In the genomic region with DNA sequence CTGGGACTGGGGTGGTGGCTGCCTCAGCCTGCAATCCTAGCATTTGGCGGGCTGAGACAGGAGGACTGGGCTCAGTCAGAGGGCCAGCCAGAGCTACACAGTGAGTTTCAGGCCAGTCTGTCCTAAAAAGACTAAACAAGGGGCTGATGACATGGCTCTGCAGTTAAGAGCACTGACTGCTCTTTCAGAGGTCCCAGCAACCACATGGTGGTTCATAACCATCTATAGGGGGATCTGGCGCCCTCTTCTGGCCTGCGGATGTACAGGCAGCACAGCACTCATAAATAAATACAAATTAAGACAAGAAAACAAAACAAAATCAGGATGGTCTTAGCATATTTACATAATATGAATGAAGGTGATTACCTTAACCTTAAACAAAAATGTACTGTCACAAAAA, we compare ENCODE assay signal across 9 mouse cellular contexts. TPM values are rescaled to one million over a fixed set of nuclear protein-coding genes. Genes with fewer than 3 reads are reported as not detected.
A peak's percentile ranks its signal among the peaks of the same experiment; 100 is the strongest.
DNase-seq lines count a peak whose midpoint lies in the region; ATAC-seq and TF ChIP-seq lines count a peak whose summit lies in the region.
"Had no signal": no experiment of that assay in that cellular context is flagged by ENCODE, and none has a peak within 500 bp of the region (broad histone marks: within the 10 kb centered on the region; RNA-seq: fewer than 3 reads in every experiment).

No protein-coding gene starts in this region.

- H3K4me1 ChIP-seq in kidney, adult 2 months (ENCODE audit: control insufficient read depth, insufficient read depth, low read length): peaks cover 7% of the 10 kb centered on the region; the same call in 1 of the 2 replicates
- H3K4me1 ChIP-seq in liver, embryonic 16.5 days (ENCODE audit: control insufficient read depth, low read depth, low read length): peaks cover 37% of the 10 kb centered on the region
- peaks cover 3% of the 10 kb centered on the region; the same call in 1 of the 2 replicates for H3K4me1 ChIP-seq in neural tube, embryonic 11.5 days (ENCODE audit: control insufficient read depth, insufficient read depth, low read length)
- peaks cover 26% of the 10 kb centered on the region for H3K4me1 ChIP-seq in thymus, adult 2 months (replicated peaks; ENCODE audit: control insufficient read depth, insufficient read depth, low read length)

- H3K4me2 ChIP-seq in liver, embryonic 16.5 days (ENCODE audit: low read depth, low read length): peak overlapping the region; percentile 69
- peak overlapping the region; percentile 61; the same call in 1 of the 2 replicates for H3K4me2 ChIP-seq in neural tube, embryonic 11.5 days (ENCODE audit: low read depth)

- H3K36me3 ChIP-seq in kidney, adult 2 months (ENCODE audit: control insufficient read depth, insufficient read depth, low read length): no peaks in the 10 kb centered on the region
- H3K36me3 ChIP-seq in liver, embryonic 16.5 days (ENCODE audit: control insufficient read depth, insufficient read depth): peaks cover 18% of the 10 kb centered on the region
- H3K36me3 ChIP-seq in neural tube, embryonic 11.5 days (ENCODE audit: control insufficient read depth, insufficient read depth, low read length): peaks cover 7% of the 10 kb centered on the region; the same call in 1 of the 2 replicates
- H3K36me3 ChIP-seq in thymus, adult 2 months (ENCODE audit: control insufficient read depth, insufficient read depth, low read length): peaks cover 26% of the 10 kb centered on the region

- 38% methylated on average over 3 of the region's 3 CpGs for WGBS in kidney, adult 2 months
- 25% methylated on average over 3 of the region's 3 CpGs for WGBS in liver, embryonic 16.5 days (ENCODE audit: insufficient replicate concordance)
- 32% methylated on average over 3 of the region's 3 CpGs for WGBS in neural tube, embryonic 11.5 days
- WGBS in thymus, adult 2 months: 30% methylated on average over 3 of the region's 3 CpGs

- H3K9me3 ChIP-seq in liver, embryonic 16.5 days (replicated peaks; ENCODE audit: control insufficient read depth, low read length): no peaks in the 10 kb centered on the region
- no peaks in the 10 kb centered on the region for H3K9me3 ChIP-seq in neural tube, embryonic 11.5 days (ENCODE audit: control insufficient read depth, low read length)

- H3K4me3 ChIP-seq in kidney, adult 2 months (ENCODE audit: insufficient read depth, low read depth, low read length): no peak overlapping the region
- H3K4me3 ChIP-seq in liver, embryonic 16.5 days (ENCODE audit: low read depth, low read length): peak overlapping the region; percentile 91
- H3K4me3 ChIP-seq in neural tube, embryonic 11.5 days (ENCODE audit: low read depth, low read length): no peak overlapping the region; the same call in 1 of the 2 replicates
- 0 out of 2 replicates have a peak overlapping the region, but pooled peaks have one; percentile 1 for H3K4me3 ChIP-seq in thymus, adult 2 months (ENCODE audit: control insufficient read depth, insufficient read depth, low read length)

- H3K9ac ChIP-seq in liver, embryonic 16.5 days (ENCODE audit: low read depth, low read length): peak overlapping the region; percentile 96
- no peak overlapping the region for H3K9ac ChIP-seq in neural tube, embryonic 11.5 days (ENCODE audit: low read length)

- H3K27me3 ChIP-seq in kidney, adult 2 months (replicated peaks; ENCODE audit: control insufficient read depth, insufficient read depth, low read length): no peaks in the 10 kb centered on the region
- no peaks in the 10 kb centered on the region for H3K27me3 ChIP-seq in liver, embryonic 16.5 days (ENCODE audit: control insufficient read depth, insufficient read depth, low read depth, low read length)
- no peaks in the 10 kb centered on the region for H3K27me3 ChIP-seq in neural tube, embryonic 11.5 days (ENCODE audit: control insufficient read depth, insufficient read depth, low read length)
- H3K27me3 ChIP-seq in thymus, adult 2 months (ENCODE audit: control insufficient read depth, insufficient read depth, low read length): no peaks in the 10 kb centered on the region

- TF ChIP-seq POLR2A in kidney, adult 2 months (IDR thresholded peaks at IDR 0.05; ENCODE audit: low read depth, low read length): no peak
- no peak for TF ChIP-seq POLR2A in thymus, adult 2 months (IDR thresholded peaks at IDR 0.05; ENCODE audit: control insufficient read depth, extremely low read depth, insufficient read depth, low read length, poor library complexity)

- peak; percentile 74 for TF ChIP-seq CTCF in kidney, adult 2 months (conservative IDR thresholded peaks at IDR 0.05; ENCODE audit: insufficient read depth, insufficient read length, low read depth, low read length)
- no peak for TF ChIP-seq CTCF in thymus, adult 2 months (IDR thresholded peaks at IDR 0.05; ENCODE audit: borderline replicate concordance, control insufficient read depth, extremely low read depth, insufficient read depth, low read length, poor library complexity)

- H3K27ac ChIP-seq in kidney, adult 2 months (ENCODE audit: insufficient read depth, low read depth, low read length): no peak overlapping the region
- H3K27ac ChIP-seq in liver, embryonic 16.5 days (ENCODE audit: low read length): no peak overlapping the region
- H3K27ac ChIP-seq in neural tube, embryonic 11.5 days (ENCODE audit: low read depth, low read length): no peak overlapping the region
- H3K27ac ChIP-seq in thymus, adult 2 months (ENCODE audit: control insufficient read depth, insufficient read depth, low read length): no peak overlapping the region

- no peak for ATAC-seq in liver, embryonic 16.5 days (ENCODE audit: low read depth)
- no peak for ATAC-seq in neural tube, embryonic 11.5 days (ENCODE audit: insufficient read depth, low FRiP score, low TSS enrichment)

- peak; percentile 50 for DNase-seq in 3134 (ENCODE audit: extremely low read depth, insufficient read length, low spot score)
- DNase-seq in MN1 (ENCODE audit: low spot score): peak; percentile 82
- peak; percentile 69 to 74 for DNase-seq in cerebellum, postnatal 36 days
- peak; percentile 79 for DNase-seq in gastrocnemius, postnatal 10 days
- DNase-seq in kidney, adult 2 months: peak; percentile 76
- peak; percentile 75 for DNase-seq in neural tube, embryonic 11.5 days (ENCODE audit: low spot score)
- peak; percentile 84 for DNase-seq in thymus, adult 2 months

RNA-seq across cellular contexts. Expression of gene Tmem50a, which starts 1.4 kb away (rescaled TPM):
- 10 to 100 TPM; 49.9 to 55.1 TPM for total RNA-seq in gastrocnemius, postnatal 10 days (2021)
- polyA plus RNA-seq in kidney, adult 2 months (2012; rRNA removed): 90.1 and 115 TPM in 2 replicates
- 79.1 and 82.5 TPM in 2 replicates for polyA plus RNA-seq in liver, embryonic 16.5 days (2015; fragmentation: Nextera tagmentation; extraction: Ambion mirVana)
- polyA plus RNA-seq in neural tube, embryonic 11.5 days (2014; fragmentation: Nextera tagmentation; extraction: Ambion mirVana): 150 and 160 TPM in 2 replicates
- polyA plus RNA-seq in thymus, adult 2 months (2012; rRNA removed): 196 and 226 TPM in 2 replicates

RNA-seq across cellular contexts. Expression of gene Rsrp1, which starts 10.0 kb away (rescaled TPM):
- total RNA-seq in gastrocnemius, postnatal 10 days (2021): 100 to 1,000 TPM in 1 of 2 experiments, 10 to 100 TPM in 1; 91.9 to 142 TPM
- 172 and 319 TPM in 2 replicates for polyA plus RNA-seq in kidney, adult 2 months (2012; rRNA removed)
- polyA plus RNA-seq in liver, embryonic 16.5 days (2015; fragmentation: Nextera tagmentation; extraction: Ambion mirVana): 315 and 330 TPM in 2 replicates
- polyA plus RNA-seq in neural tube, embryonic 11.5 days (2014; fragmentation: Nextera tagmentation; extraction: Ambion mirVana): 340 and 349 TPM in 2 replicates
- 1,774 and 1,821 TPM in 2 replicates for polyA plus RNA-seq in thymus, adult 2 months (2012; rRNA removed)

RNA-seq across cellular contexts. Expression of gene Syf2, which starts 17.3 kb away (rescaled TPM):
- total RNA-seq in gastrocnemius, postnatal 10 days (2021): 10 to 100 TPM; 43.5 to 43.7 TPM
- 25.5 and 34.3 TPM in 2 replicates for polyA plus RNA-seq in kidney, adult 2 months (2012; rRNA removed)
- 43.9 and 47.8 TPM in 2 replicates for polyA plus RNA-seq in liver, embryonic 16.5 days (2015; fragmentation: Nextera tagmentation; extraction: Ambion mirVana)
- 64.1 and 73.0 TPM in 2 replicates for polyA plus RNA-seq in neural tube, embryonic 11.5 days (2014; fragmentation: Nextera tagmentation; extraction: Ambion mirVana)
- 36.8 and 42.8 TPM in 2 replicates for polyA plus RNA-seq in thymus, adult 2 months (2012; rRNA removed)

RNA-seq across cellular contexts. Expression of gene Rhd, which starts 49.1 kb away (rescaled TPM):
- 1 to 10 TPM in 1 of 2 experiments, under 1 TPM in 1; 0.26 to 1.4 TPM for total RNA-seq in gastrocnemius, postnatal 10 days (2021)
- polyA plus RNA-seq in kidney, adult 2 months (2012; rRNA removed): 0.09 TPM in 1 of 2 replicates, not detected in the other
- polyA plus RNA-seq in liver, embryonic 16.5 days (2015; fragmentation: Nextera tagmentation; extraction: Ambion mirVana): 522 and 550 TPM in 2 replicates
- 13.8 and 15.7 TPM in 2 replicates for polyA plus RNA-seq in neural tube, embryonic 11.5 days (2014; fragmentation: Nextera tagmentation; extraction: Ambion mirVana)
- polyA plus RNA-seq in thymus, adult 2 months (2012; rRNA removed): 0.38 TPM in 1 of 2 replicates, not detected in the other
- total RNA-seq: gastrocnemius, postnatal 36 days had no signal

Comparison
In these comparisons a context has a peak if more than half of its experiments do, and no peak if none do; other contexts are left out.
1. H3K4me3 ChIP-seq: peak in liver, embryonic 16.5 days (single experiment) and thymus, adult 2 months (single experiment); none in kidney, adult 2 months (single experiment) and neural tube, embryonic 11.5 days (single experiment).
2. Peak in every context shown above with its lines, with median percentiles within 50 percentile points of each other: DNase-seq.